Mouse (Mus musculus) c-Kit-positive CD71-positive TER-119-positive erythroid progenitor cells, embryonic 14.5 days (primary cell): Measurements from ENCODE around the gene Dagla.

Source experiments
- DNase-seq: peaks from one replicate; pipeline ENCODE4 v3.0.0-alpha.2; 2013; ENCODE audit warnings: low spot score

The Dagla gene

GRCm38 (mm10) chr19:10307351-10307750, 2.7 kb upstream of the Dagla start:
- DNase-seq = no peak

DNA sequence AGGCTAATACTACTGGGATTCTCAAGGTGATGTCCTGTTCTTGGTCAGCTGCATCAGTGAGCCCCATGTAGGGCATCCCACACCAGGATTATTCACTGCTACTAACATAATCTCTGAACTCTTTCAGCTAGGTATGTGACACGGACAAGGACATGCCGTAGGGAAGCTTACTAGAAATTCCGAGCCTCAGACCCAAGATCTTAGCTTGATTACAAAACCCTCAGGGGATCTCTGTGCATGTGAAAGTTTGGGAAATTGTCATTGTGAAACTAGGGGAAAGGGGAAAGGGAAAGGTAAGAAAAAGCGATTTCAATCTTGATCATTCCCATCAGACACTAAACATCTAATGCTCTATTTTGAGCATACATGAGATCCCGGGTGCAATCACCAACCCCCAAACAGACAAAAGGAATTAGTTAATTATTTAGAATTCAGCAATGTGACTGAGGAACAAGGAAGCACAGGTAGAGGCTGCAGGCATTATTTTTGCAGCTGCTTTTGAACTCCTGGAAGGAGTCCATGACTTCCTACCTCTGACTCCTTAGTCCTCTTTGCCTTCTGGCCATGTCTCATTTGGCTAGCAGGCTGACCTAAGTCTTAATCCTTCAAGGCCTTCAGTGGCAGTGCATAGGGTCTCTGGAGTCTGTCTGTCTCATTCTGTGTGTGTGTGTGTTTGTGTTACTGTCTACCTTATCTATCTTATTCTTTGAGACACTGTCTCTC, 2.0 kb upstream of the Dagla start:
- DNase-seq = no peak

GRCm38 (mm10) chr19:10305640-10306039, 963 bp upstream of the Dagla start:
- no peak for DNase-seq

DNA sequence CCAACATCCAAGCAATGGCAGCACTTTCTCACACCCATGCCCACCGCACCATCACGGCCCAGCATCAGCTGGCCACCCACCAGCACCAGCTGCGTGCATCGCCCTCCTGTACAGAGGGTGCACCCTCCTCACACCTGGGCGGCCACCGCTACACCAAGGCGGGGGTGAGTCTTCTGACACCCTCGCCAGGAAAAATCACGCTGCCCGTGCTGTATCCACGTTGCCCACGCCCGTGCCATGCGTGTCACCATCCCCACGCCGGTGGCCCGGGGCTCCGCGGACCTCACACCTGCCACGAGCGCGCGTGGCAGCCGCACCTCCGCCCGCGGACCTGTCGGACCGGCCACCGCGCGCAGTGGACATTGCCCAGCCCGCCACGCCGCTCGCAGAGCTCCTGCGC, 282 bp downstream of the Dagla start:
- DNase-seq = no peak

GRCm38 (mm10) chr19:10302852-10303251, 1.8 kb downstream of the Dagla start:
- DNase-seq = no peak

GRCm38 (mm10) chr19:10301866-10302356, 2.8 kb downstream of the Dagla start:
- no peak for DNase-seq

DNA sequence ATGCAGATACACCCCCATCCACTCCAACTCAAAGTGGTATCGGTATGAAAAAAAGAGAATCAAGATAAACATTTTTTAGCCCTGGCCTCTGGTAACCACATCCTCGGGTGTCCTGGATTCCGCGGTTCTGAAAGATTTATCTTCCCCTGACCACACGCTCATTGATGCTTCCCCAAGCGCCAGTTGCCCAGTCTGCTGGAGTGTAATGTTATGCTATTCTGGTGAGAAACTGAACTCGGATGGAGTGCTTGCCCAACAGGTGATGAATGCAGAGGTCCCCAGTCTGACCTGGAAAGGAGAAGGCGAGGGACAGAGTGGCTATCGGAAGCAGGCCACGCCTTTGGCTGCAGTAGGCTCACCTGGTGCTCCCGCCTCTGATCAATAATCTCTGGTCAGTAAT, 3.4 kb downstream of the Dagla start:
- no peak for DNase-seq

- no peak for DNase-seq
Observed at GRCm38 (mm10) chr19:10300809-10301208, 3.9 kb downstream of the Dagla start.

GRCm38 (mm10) chr19:10298268-10298667, 6.4 kb downstream of the Dagla start:
- DNase-seq = no peak

DNA sequence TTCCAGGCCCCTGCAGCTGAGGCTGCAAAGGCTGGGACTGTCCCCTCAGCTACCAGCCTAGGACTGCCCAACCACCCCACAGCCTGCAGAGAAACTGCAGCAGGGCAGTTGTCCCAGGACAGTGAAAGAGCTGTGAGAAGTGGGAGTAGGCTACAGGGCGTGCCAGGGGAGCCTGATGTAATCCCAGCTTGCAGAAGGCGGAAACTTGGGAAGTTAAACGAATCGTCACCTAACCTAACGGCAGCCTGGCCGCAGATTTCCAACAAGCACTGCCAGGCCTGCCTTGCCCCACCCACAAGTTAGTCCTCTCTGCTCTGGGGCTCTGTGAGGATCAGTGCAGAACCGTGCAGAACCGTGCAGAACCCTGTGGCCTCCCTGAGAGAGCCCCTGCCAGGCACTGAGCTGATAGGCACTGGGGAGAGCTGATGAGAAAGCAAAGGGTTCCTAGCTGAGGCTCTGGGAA, 7.6 kb downstream of the Dagla start:
- DNase-seq = no peak

GRCm38 (mm10) chr19:10296306-10296705, 8.4 kb downstream of the Dagla start:
- no peak for DNase-seq

GRCm38 (mm10) chr19:10294631-10295562, 9.8 kb downstream of the Dagla start:
- DNase-seq = no peak

- DNase-seq = no peak
Observed at GRCm38 (mm10) chr19:10293987-10294386, 10.7 kb downstream of the Dagla start.

GRCm38 (mm10) chr19:10291896-10292490, 12.7 kb downstream of the Dagla start:
- DNase-seq = no peak

- no peak for DNase-seq
Observed at GRCm38 (mm10) chr19:10290153-10290945, 14.3 kb downstream of the Dagla start.

- DNase-seq = no peak
Observed at GRCm38 (mm10) chr19:10289609-10290150, 15.0 kb downstream of the Dagla start.

GRCm38 (mm10) chr19:10288125-10289040, 16.3 kb downstream of the Dagla start:
- DNase-seq = no peak

- DNase-seq = no peak
Observed at GRCm38 (mm10) chr19:10286458-10286872, 18.2 kb downstream of the Dagla start.

GRCm38 (mm10) chr19:10280771-10281540, 23.7 kb downstream of the Dagla start:
- DNase-seq = no peak
